Mouse (Mus musculus): ENCODE measurements at regions not wholly inside any gene's neighbourhood (a gene's known extent, or its start where the extent isn't known, plus 50 kb on each side); places are given as distances from the start of the nearest gene placed in this dataset.
"Not testable (repeated sequence)": the region's sequence is repeated elsewhere in the genome, so short reads cannot be mapped to it uniquely, and the experiment has no call there.

DNA sequence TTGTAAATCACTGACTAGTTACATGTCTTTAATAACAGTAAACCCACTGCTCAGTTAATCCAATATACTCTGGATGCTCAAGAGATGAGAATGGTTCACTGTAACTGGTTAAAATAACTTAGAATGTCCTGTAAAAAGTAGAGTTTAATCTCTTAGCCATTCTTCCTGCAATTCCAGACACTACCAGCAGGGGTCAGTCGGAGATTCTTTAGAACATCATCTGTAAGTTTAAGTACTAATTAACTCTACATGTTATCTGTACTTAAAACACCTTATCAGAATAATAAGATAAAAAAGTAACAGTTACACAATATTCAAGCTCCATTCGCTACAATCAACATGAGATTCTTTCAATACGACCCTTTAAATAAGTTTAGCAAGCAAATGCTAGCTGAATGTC lies 58.7 kb upstream of the Olig3 start:
- ATAC-seq: no peak

DNA sequence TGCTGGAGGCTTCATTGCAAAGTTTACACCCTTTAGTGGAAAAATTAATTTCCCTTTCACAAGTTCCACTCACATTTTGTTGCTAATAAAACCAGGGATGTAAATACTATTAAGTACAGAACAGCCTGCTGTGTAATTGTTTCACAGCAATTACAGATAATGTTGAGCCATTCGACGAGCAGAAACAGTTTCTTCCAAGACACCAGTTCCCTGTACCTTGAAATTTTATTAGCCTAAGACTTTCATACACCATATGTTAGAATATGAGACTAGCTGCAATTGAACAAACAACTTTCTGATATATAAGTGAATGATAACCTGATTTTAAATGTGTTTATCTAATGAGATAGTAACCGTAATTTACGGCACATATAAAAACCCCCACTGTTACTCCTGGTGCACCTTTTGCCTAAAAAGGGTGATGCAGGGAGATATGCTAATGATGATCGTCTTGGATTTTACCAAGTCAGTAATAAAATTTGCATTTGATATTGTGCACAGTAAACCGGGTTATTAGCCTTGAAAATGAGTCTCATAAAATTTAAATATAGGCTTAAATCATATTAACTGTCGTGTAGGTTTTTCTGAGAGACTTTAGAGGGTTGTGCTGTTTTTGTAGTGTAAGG lies 60.8 kb upstream of the Olig3 start:
- ATAC-seq: no peak

DNA sequence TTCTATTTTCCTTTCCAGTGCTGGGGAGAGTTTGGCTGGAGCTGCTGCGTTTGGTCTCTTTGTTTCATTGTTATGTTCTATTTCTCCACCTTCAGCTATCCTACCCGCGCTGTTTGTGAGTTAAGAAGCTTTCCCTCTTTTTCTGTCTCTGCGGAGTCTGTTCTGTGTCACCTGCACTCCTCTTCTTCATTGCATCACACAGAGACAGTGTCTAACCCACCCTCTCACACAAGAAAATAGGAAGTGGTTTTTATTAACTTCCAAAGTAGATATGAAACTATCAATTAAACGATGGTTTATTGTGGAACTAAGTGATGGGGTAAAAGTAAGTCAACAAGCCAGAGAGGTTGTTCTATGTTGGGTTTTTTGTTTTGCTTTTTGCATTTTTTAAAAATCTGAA lies 64.9 kb upstream of the Olig3 start:
- no peak for ATAC-seq

DNA sequence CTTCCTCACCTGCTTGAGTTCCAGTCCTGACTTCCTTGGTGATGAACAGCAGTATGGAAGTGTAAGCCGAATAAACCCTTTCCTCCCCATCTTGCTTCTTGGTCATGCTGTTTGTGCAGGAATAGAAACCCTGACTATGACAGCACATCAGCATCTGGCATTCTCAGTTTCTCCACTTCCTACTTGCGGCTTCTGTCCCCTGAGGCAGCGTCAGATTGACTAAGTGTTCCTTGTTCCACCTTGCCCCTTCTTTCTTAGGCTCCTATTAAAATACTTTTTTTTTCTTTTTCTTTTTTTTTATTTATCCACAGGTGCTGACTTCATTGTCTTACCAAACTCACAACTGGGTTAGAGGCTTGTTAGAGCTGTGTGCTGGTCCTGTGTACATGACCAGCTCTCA lies 65.3 kb upstream of the Olig3 start:
- ATAC-seq: not testable (repeated sequence)

DNA sequence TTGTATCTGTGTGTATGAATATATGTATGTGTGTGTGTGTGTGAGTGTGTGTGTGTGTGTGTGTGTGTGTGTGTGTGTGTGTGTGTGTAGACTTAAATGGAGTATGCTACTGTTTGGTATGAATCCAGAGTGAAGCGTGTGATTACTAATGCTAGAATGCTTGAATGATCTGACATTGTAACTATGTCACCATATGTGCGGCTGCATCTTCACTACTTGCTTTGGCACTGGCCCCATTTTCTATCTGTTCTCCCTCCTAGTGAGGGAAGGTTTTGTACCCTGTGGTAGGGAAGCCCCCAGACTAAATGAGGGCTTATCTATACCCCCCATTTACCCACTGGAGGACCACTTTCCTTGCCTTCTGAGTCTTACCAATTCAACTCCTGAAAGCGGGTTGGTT lies 74.2 kb upstream of the Olig3 start:
- no peak for ATAC-seq

DNA sequence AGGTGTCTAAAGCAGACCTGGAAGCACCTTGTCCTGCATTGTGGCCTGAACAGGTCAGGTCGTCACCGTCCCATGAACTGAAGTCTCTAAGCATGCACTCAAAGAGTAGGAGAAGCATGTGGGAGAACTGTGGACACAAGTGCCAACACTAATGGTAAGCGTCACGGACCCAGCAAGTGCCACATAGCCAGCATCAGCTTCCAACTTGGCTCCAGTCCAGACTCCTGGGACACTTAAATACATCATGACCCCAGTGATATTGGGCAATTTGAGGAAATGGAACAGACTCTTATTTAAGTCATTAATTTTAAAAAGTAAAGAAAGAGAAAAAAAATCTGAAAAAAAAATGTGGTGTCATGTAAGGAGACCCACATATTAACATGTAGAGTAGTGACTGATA lies 75.3 kb upstream of the Olig3 start:
- ATAC-seq: no peak

DNA sequence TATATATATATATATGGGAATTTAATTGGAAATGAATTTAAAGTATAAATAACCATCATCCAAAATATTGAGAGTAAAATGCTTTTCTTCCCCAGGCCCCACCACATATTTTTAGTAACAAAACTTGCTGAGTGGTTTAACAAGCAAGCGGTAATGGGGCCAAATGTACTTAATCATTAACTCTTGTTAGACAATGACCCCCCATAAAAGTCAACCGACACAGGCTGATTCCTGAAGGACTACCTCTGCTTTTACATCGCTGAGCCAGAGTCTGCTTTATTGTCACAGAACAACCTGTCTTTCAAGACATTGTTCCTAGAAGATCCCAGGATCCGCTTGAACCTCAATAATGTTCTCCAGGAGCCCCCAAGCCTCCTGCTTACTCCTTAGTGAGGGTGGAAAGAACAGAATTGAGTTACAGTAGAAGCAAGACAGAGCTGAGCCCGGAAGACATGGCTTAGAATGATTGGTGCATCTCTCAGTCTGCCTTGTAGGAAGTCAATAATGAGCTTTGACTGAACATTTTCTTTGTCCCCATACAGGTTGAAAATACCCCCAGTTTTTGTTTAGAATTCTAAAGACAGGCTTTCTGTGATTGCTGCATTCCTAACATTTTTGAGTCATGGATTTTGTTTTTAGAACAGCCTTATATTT lies 78.0 kb upstream of the Olig3 start:
- no peak for ATAC-seq

DNA sequence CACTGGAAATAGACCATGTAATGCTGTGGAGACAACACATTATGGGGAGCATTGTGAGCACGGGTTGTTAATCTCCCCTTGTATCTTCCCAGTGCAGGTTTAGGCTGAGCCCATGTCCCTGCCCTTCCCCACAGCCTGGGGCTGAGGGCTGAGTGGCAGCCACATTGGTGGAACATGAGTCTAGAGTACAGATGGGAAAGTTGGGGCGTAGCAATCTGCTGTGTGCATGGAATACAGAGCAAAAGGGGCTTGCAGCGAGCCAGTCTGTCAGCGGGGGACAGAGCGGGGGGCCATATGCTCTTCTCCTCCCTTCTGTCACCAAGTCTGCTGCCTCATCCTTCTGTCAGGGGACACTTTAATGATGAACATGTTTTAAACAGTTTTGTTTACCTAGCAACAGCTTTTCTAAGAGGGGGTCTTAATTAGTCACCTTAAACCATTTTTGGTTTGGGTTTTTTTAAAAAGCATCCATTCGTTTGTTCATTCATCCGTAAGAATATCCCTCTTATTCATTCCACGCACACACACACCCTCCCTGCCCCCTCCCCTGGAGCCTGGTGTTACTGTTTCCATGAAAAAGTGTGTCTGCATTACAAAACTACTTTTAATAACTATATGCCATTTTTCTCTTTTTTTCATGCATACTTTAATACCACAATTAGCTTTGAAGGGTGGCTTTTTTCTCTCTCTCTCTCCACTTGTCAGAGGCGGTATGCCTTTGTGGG lies 79.1 kb upstream of the Olig3 start:
- ATAC-seq: no peak

DNA sequence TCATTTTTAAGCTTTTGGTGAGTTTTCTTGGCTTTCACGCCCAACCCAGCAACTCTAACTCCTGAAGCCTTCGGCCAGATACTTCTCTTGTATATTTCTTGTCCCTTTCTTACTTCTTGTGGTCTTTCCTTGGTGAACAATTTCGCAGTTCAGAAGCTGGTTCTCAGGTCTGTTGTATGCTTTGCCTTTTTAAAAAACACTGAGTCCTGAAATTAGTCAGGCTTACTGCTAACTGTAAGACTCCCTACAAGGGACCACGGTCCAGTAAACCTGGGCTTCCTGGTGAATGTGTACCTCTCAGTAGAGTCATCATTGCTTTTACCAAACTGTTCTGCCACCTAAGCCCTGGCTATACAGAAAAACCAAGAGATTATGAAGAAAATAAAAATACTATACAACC lies 81.3 kb upstream of the Olig3 start:
- no peak for ATAC-seq

DNA sequence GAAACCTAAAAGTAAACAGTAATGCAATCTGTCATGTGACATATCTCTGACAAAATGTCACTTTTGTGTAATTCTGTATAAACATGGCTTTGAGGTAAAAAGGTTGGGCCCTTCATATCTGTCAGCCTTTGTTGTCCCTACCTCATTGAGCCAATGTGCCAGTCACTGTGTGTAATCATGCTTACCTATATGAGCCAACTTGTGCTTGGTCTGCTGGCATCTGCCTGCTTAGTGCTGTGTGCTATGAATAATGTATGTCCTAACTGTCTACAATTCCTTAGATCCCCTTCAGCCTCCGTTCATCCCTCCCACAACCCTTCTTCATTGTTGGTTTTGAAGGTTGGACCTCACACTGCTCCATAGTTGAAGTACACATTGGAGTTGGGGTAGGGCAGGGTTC lies 86.9 kb upstream of the Olig3 start:
- ATAC-seq: no peak

DNA sequence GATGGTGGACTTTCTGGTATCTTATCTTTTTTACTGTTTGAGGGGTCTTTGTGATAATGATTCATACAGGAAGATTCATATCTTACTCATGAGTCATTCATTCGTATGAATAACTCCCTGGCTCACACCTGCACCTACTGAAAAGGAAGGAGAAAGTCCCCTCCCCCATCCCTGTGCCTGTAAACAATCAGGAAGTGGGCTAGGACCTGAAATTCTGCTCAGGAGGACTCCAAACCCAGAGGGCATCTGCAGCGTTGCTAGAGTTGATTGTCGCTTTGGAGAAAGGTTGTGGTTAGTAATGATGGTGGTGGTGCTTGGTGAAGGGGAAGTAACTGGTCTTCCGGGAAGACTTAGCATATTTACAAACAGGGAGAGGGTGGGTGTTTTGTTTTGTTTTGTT lies 88.3 kb upstream of the Olig3 start:
- ATAC-seq: no peak

DNA sequence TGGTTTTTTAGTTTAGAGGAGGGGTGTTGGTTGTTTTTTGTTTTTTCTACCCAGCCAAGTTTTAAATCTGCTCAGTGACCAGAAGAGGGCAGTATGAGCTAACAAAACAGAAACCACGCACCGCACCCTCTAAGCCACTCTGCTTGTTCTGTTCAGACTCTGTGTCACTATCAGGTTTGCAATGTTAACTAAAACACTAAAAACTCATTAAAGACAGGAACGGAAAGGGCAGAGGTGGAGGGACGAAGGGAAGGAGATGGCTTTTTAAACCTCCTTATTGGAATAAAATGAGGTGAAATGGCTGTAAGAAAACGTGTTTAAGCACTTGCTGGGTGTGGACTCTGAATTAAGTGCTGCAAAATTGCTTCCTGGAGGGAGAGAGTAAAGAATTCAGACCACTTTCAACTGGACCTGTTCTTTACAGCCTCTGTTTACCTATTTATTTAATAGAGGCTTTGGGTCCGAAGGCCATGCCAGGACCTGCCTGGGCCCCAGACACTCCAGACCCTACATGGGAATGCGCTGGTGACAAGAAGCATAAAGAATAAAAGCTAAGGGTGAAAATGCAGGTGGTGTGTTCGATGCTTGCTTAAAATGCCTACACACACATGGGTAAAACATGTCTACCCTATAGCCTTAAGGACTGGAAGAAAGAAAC lies 116.1 kb upstream of the Olig3 start:
- peak; percentile 85 for ATAC-seq

DNA sequence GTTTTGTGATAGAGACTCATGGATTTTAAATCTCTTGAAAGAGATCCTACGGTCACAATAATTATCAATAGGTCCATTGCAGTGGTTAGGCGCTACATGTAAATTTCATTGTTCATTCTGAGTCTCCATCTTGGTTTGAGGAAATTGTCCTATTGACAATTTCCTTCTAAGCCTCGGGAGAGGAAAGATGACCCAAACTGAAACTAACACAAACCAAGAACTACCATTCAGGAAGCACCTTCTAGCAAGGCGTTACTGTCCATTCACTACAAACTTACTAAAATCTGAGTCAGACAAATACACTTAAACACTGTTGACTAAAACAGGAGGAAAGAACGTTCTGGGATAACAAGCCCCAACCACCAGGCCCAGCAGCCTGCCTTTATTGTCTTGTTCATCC lies 140.1 kb upstream of the Olig3 start:
- no peak for ATAC-seq

DNA sequence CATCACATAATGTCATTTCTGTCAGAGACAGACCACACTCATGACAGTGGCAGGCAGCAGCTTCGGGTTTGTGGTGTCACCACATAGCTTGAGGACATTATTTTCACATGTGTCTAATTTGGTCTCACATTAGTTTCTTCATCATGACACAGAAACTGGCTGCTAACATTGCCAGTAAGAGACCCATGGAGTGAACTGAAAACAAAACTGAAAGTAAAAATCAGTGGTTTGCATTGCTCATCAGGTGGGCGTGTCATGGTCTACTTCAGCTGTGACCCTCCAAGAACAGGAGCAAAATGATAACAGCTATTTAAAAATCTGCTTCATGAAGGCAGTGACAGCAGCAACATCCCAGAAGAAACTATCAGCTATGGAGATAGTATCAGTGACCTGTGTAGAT lies 146.6 kb upstream of the Olig3 start:
- ATAC-seq: peak; percentile 89

DNA sequence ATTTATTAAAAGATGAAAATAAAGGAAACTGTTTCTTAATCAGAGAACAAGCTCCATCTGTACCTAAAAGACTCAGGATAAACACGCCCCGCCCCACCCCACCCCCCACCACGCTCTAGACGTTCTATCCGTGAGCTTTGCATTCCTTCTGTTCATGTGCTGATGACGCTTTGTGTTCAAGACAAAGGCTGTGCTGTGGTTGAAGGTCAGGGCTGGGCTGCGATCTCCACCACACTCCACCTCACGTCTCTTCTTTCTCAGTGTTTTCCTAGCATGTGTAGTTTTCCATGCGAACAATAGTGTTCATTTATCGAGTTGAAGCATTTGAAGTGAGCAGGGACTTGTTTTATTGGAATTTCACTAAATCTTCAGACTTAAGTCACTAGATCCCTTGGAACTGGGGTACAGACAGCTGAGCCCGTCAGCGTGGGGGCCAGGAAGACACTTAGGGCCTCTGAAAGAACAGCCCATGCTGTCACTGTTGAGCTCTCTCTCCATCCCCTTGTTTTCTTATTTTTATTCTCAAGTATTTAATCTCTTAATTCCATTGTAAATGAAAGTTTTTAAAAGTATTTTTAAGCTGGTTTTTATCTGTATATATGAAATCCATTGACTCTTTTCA lies 148.1 kb upstream of the Olig3 start:
- no peak for ATAC-seq

DNA sequence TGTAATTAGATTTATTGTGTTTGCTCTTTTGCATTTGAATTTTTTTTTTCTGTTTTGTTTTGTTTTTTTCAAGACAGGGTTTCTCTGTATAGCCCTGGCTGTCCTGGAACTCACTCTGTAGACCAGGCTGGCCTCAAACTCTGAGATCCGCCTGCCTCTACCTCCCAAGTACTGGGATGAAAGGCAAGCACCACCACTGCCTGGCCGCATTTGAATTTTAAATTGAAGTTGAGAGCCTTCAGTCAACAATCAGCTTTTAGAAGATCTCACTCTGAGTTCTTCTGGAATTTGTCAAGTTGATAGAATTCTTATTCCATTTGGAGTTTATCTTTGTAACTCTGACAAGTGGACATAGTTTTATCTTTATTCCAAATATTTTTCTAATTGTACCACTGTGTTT lies 148.8 kb upstream of the Olig3 start:
- ATAC-seq: no peak

DNA sequence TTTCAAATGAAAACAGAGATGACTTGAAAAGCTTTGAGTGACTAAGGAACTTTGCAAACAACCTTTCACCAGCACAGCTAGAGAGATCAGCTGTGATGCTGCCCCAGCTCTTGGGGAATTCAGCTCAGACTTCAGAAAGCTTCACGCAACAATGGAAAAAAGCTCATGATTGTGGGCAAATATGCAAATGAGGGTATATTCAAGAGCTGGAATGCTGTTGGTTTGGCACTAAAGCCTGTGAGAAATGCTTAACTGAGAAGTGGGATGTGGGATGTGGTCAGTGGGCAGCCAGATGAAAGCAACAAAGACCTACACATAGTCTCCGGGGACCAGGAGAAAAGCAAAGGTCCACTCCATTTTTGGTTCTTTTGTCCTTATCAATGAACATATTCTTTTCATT lies 156.0 kb upstream of the Olig3 start:
- ATAC-seq: no peak

DNA sequence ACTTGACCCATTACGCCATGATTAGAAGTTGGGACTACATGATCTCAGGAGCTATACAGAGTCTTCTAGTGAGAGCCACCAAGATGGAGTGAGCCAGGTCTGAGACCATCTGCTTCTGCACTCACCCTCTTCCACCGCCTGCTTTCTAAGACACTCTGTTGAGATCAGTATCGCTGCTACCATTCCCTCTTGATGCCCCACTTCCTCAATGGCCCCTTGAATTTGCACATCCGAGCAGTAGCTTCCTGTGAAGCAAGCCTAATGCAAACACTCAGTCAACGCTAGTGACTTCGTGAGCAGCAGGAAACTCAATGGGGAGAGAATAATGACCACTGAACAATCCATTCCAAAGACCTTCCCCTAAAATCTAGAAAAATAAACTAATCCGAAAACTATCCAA lies 160.7 kb upstream of the Olig3 start:
- no peak for ATAC-seq

DNA sequence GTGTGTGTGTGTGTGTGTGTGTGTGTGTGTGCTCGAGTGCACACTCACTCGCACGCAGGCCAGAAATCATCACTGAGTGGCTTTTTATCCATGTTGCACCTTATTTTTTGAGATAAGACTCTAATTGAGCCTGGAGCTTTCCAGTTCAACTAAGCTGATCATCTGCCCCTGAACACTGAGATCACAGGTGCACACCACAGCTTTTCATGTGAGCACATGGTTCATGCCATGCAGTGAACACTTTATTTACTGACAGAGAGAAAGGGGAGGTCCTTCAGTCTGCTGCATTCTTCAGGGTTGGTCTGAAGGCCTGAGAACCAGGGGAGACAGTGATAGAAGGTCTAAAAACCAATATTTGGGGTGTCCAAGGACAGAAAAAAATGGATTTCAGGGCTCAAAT lies 161.7 kb upstream of the Olig3 start:
- no peak for ATAC-seq

DNA sequence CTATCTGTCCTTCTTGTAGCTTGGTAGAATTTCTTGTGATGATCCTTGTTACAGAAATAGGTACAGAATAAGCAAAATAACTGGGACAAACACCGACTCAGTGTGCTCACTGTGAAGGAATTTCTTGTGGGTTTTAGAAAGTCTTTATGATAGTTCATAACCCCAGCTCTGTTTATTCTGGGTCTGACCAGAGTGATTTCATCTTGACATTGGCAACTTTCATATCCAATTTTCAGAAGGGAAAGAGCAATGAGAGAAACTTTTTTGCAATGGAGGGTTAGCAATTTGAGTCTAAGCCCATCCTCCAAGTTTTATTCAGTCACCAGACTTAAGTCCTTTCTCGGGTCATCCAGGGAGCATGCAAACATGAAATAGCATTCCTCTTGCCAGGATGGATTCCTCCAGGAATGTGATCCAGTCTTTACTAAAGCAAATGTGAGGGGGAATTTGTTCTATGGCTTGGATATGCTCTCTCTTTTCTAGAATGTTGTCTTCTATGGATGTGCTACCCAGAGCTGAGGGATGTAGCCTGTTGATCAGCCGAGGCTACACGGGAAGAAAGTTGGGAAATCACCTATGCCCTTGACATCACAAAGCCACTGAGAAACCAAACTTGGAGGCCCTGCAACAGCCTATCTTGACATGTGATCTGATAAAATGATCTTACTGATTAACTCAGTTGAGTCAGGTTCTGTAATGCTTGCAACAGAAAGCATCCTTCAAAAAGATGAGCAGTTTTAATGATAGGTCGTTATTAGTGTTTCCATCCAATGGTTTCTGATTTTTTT lies 163.2 kb upstream of the Olig3 start:
- ATAC-seq: peak; percentile 44

DNA sequence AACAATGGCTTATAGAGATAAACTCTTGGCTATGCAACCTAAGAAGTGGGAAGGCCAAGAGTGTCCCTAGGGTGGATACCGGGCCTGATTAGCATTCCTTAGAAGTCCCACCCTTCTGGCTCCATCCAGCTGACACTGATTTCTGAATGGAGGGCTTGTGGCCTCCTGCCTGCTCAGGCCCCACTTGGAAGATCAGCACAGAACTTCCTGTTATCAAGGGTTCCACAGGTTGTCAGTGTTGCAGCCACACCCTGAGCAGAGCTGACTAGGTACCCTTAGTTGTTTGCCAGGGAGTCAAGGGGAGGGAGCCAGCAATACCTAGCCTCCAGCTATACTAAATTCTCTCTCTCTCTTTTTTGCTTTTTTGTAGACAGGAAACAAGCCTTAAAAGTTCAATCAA lies 164.1 kb upstream of the Olig3 start:
- peak; percentile 27 for ATAC-seq

DNA sequence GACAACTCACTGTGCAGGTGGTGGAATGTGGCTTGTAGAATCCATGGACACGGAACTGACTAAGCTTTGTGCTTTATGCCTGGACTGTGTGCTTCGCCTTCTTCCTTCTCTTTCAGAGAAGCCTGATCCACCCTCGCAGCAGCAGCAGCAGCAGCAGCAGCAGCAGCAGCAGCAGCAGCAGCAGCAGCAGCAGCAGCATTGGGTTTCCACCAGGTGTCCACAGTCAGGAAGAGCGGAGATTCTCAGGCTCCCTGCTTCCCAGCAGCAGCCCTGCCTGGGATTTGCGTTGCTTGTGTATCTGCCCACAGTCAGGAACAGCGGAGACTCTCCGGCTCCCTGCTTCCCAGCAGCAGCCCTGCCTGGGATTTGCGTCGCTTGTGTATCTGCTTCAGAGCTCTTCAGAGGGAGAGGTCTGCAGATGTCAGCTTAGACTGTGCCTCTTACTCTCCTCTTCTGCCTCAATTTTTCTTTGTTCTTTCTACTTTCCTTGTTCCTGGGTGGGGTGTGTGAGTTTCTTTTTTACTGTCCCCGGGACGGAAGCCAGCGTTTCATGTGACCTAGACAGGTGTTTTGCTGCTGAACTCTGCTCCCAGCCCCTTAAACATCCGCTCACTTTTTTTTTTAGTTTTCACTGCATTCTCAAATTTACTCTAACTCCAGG lies 168.1 kb upstream of the Olig3 start:
- ATAC-seq: peak; percentile 48
